Mouse (Mus musculus) cerebellum, adult 2 months (tissue): ENCODE measurements around the gene Shank1. TPM values are rescaled to one million over a fixed set of nuclear protein-coding genes. Genes with fewer than 3 reads are reported as not detected.
A peak's percentile ranks its signal among the peaks of the same experiment; 100 is the strongest.

ENCODE experiments used
- DNase-seq, 2 experiments: peaks; one replicate each; pipeline ENCODE4 v3.0.0; 2021
- H3K27ac ChIP-seq: fragments of 200-500 bp; 2 replicates; pipeline ENCODE4 v1.5.1; 2012; ENCODE audit warnings: low read length, control low read depth, inconsistent platforms; ENCODE audit not compliant: insufficient read depth
- H3K27me3 ChIP-seq: fragments of 200-500 bp; 2 replicates; pipeline ENCODE4 v1.6.1; 2012; ENCODE audit warnings: inconsistent platforms, mild to moderate bottlenecking, low read length, moderate library complexity; ENCODE audit not compliant: control insufficient read depth, insufficient read depth
- H3K4me1 ChIP-seq: fragments of 200-500 bp; 2 replicates; pipeline ENCODE4 v1.6.1; 2011; ENCODE audit warnings: low read length; ENCODE audit not compliant: control insufficient read depth, insufficient read depth
- H3K4me3 ChIP-seq: fragments of 200-500 bp; replicated peaks from 2 replicates; pipeline ENCODE3; 2011; ENCODE audit warnings: mild to moderate bottlenecking, low read depth, low read length, control low read depth; ENCODE audit not compliant: insufficient read depth
- CTCF ChIP-seq: fragments of 200-500 bp; IDR thresholded peaks from 2 replicates; pipeline ENCODE4 v1.5.1; 2011; ENCODE audit warnings: low read depth, mild to moderate bottlenecking, control low read depth, low read length, moderate library complexity, borderline replicate concordance; ENCODE audit not compliant: insufficient read depth
- POLR2A ChIP-seq: fragments of 200-500 bp; IDR thresholded peaks from 2 replicates; pipeline ENCODE4 v1.6.1; 2011; ENCODE audit warnings: low read length, control low read depth, borderline replicate concordance; ENCODE audit not compliant: insufficient read depth
- WGBS: fragments of 180-500 bp; shearing (Covaris S2); methylation state at CpG from one replicate; pipeline ENCODE4 v1.1.7; 2018; 5-methylcytosine and 5-hydroxymethylcytosine counted together
- polyA plus RNA-seq: library from polyadenylated mRNA; depleted of rRNA; stranded (reverse); fragments of >200 nt; gene quantifications from 2 replicates; pipeline ENCODE4 v1.2.3, GENCODE M21; 2012

Shank1 gene
- polyA plus RNA-seq, 1 experiment, result 51.4 TPM

- under 1% methylated on average over 16 of the region's 17 CpGs for WGBS
- Histone ChIP-seq H3K27me3 (no peaks in the 10 kb centered on the region), H3K4me1 (peaks cover 8% of the 10 kb centered on the region), H3K27ac (peak overlapping the region; percentile 90), H3K4me3 (peak overlapping the region; percentile 98)
- no peak for DNase-seq
- no peak; the same call in 1 of the 2 replicates for TF ChIP-seq POLR2A
- TF ChIP-seq CTCF, result no peak
Measured at GRCm38 (mm10) chr7:44384716-44385059, 74.6 kb downstream of the Shank1 start.

GRCm38 (mm10) chr7:44385720-44386119 lies 75.7 kb downstream of the Shank1 start, which contains the start of gene 1700008O03Rik:
Gene 1700008O03Rik (minus strand): TSS chr7:44385820.
- Histone ChIP-seq H3K27me3 (no peaks in the 10 kb centered on the region), H3K27ac (peak within 1 kb of the TSS; percentile 90), H3K4me1 (peaks cover 12% of the 10 kb centered on the region), H3K4me3 (peak within 1 kb of the TSS; percentile 98)
- WGBS, result 80% methylated on average over 12 of the region's 12 CpGs
- TF ChIP-seq CTCF (no peak), POLR2A (no peak)
- DNase-seq, result no peak

- DNase-seq, result peak; percentile 94 to 95
- Histone ChIP-seq H3K4me1 (peaks cover 40% of the 10 kb centered on the region), H3K27me3 (no peaks in the 10 kb centered on the region), H3K4me3 (peak overlapping the region; percentile 1), H3K27ac (peak overlapping the region; percentile 91)
- TF ChIP-seq POLR2A (peak; percentile 33; the same call in 1 of the 2 replicates), CTCF (no peak)
- 11% methylated on average over 4 of the region's 4 CpGs for WGBS
Measured at GRCm38 (mm10) chr7:44391831-44392230, 81.8 kb downstream of the Shank1 start.

- WGBS, result 85% methylated on average over 14 of the region's 14 CpGs
- Histone ChIP-seq H3K27ac (peak overlapping the region; percentile 91), H3K4me1 (peaks cover 40% of the 10 kb centered on the region), H3K4me3 (no peak overlapping the region), H3K27me3 (no peaks in the 10 kb centered on the region)
- no peak for DNase-seq
- TF ChIP-seq CTCF (no peak), POLR2A (no peak)
Measured at GRCm38 (mm10) chr7:44392341-44392740, 82.3 kb downstream of the Shank1 start.

DNA sequence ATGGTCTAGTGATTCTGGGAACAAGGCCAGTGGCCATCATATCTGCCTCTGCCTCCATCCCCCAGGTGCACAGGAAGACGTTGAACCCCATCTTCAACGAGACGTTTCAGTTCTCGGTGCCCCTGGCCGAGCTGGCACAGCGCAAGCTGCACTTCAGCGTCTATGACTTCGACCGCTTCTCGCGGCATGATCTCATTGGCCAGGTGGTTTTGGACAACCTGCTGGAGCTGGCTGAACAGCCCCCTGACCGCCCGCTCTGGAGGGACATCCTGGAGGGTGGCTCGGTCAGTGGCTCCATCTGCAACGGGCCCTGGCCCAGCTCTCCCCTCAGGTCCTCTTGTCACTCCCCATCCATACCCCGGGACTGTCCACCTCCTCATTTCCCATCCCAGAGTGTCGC lies 83.2 kb downstream of the Shank1 start:
- H3K4me3 ChIP-seq, result no peak overlapping the region
- 28% methylated on average over 17 of the region's 17 CpGs for WGBS
- peak in 1 of 2 experiments; percentile 44 for DNase-seq
- TF ChIP-seq CTCF (no peak), POLR2A (no peak)
- no peaks in the 10 kb centered on the region for H3K27me3 ChIP-seq
- no peak overlapping the region for H3K27ac ChIP-seq
- peaks cover 40% of the 10 kb centered on the region for H3K4me1 ChIP-seq

GRCm38 (mm10) chr7:44398570-44398969 lies 88.5 kb downstream of the Shank1 start:
- WGBS, result 22% methylated on average over 3 of the region's 3 CpGs
- no peak for TF ChIP-seq POLR2A
- peak; percentile 75 for TF ChIP-seq CTCF
- H3K27me3 ChIP-seq, result no peaks in the 10 kb centered on the region
- no peak overlapping the region for H3K27ac ChIP-seq
- peak; percentile 75 to 79 for DNase-seq
- peaks cover 10% of the 10 kb centered on the region for H3K4me1 ChIP-seq
- H3K4me3 ChIP-seq, result no peak overlapping the region

GRCm38 (mm10) chr7:44401673-44402072 lies 91.6 kb downstream of the Shank1 start:
- H3K27ac ChIP-seq, result no peak overlapping the region
- H3K4me1 ChIP-seq, result no peaks in the 10 kb centered on the region
- H3K4me3 ChIP-seq, result no peak overlapping the region
- DNase-seq, result no peak
- WGBS, result 86% methylated on average over 6 of the region's 6 CpGs
- no peaks in the 10 kb centered on the region for H3K27me3 ChIP-seq
- TF ChIP-seq CTCF (no peak), POLR2A (no peak)

DNA sequence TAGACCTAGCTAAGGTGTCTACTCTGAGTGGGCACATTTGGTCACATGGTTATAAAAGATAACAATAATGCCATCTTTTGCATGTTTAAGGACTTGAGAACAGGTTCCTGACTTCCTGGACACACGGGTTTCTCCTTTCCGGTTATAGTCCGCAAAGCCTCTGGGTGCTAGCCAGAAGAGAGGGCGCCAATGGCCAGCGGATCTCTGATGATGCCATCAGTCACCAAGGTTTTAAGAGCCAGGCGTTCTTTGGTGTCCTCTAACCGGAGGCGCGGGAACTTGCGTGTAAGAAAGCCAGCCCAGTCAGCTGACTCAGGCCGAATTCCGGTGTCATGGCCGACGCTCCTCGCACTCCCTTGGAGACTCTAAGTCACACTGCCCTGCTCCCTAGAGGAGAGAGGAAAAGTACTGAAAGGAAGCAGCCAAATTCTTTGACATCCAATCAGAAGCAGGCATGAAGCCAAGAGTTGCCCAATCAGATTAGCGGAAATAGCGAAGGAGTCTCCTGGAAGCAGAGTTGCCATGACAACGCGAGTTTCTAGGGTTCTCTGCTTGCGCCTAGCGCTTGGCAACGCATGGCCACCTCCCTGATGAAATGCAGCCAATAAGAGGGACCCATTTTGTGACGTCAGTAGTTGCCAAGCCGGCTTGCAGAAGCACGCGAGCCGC lies 95.4 kb downstream of the Shank1 start:
- no peak for TF ChIP-seq CTCF
- peak; percentile 56; the same call in 1 of the 2 replicates for TF ChIP-seq POLR2A
- no peaks in the 10 kb centered on the region for H3K4me1 ChIP-seq
- peak overlapping the region; percentile 56 for H3K4me3 ChIP-seq
- no peaks in the 10 kb centered on the region for H3K27me3 ChIP-seq
- no peak overlapping the region; the same call in 1 of the 2 replicates for H3K27ac ChIP-seq
- peak; percentile 92 to 99 for DNase-seq
- WGBS, result under 1% methylated on average over 27 of the region's 27 CpGs
